Mouse (Mus musculus) naive thymus-derived CD4-positive, alpha-beta T cell, adult 2 months (primary cell): ENCODE results near the gene 3110040N11Rik.
"Not testable (repeated sequence)": the region's sequence is repeated elsewhere in the genome, so short reads cannot be mapped to it uniquely, and the experiment has no call there.

ENCODE experiments used
- DNase-seq: peaks from one replicate; pipeline ENCODE4 v3.0.0-alpha.2; 2011; ENCODE audit warnings: low read depth

3110040N11Rik gene

DNA sequence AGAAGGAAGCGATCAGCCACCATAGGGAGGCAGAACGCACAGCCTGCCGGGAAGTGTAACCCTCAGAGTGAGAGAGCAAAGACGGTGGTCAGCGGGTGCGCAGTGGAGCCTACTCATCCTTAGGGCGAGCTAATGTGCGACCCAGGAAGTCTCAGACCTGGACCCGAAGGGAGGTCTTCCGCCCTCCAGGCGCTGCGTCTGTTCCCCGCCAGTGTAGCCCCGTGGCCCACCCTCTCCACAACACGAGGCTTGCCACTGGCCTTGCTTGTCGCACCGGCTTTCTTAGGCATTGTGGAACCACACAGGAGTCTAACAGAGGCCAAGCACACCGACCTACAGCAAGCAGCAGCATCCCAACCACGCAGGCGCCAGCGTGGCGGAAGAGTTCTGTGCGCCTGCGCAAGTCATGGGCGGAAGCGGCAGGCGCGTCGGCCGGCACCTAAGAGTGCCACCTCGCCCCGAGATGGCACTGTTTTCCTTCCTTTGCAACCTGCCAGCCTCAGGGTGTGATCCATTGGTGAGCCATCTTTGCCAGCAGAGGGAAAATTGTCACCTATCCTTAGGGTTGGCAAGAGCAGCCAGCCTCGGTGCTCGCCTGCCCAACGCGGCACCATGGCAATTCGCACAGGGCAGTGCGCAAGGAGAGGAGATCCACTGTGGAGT, at the start of gene 3110040N11Rik:
Gene 3110040N11Rik (minus strand): TSS at position 384 of the 663 bp plus-strand sequence.
- peak; percentile 96 for DNase-seq

DNA sequence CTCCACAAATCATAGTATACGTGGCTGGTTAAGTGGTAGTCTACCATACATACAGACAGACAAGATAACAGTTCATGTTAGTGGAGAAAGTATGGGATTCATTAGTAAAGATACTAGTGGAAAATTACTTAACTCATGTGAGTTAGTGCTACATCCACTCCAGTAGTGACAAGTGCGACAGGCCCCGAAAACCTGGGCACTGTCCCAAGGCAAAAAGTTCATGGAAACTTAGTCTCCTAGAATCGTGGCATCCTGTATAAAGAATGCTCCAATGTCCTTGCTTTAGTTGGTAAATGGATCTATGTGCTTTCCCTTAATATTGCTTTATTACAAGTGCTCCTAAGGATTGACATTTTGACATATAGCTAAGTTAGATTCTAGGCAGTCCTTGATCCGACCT, 48.5 kb upstream of the 3110040N11Rik start:
- DNase-seq, result not testable (repeated sequence)

GRCm38 (mm10) chr7:81835430-81835829, 46.2 kb upstream of the 3110040N11Rik start:
- no peak for DNase-seq

- no peak for DNase-seq
These were observed 45.6 kb upstream of the 3110040N11Rik start for GRCm38 (mm10) chr7:81834847-81835246.

GRCm38 (mm10) chr7:81829379-81829894, 40.2 kb upstream of the 3110040N11Rik start, which contains the start of gene Btbd1:
Gene Btbd1, minus strand, starts transcription at chr7:81829431.
- DNase-seq, result peak; percentile 84

GRCm38 (mm10) chr7:81828681-81829378, 39.6 kb upstream of the 3110040N11Rik start:
- DNase-seq, result peak; percentile 60

DNA sequence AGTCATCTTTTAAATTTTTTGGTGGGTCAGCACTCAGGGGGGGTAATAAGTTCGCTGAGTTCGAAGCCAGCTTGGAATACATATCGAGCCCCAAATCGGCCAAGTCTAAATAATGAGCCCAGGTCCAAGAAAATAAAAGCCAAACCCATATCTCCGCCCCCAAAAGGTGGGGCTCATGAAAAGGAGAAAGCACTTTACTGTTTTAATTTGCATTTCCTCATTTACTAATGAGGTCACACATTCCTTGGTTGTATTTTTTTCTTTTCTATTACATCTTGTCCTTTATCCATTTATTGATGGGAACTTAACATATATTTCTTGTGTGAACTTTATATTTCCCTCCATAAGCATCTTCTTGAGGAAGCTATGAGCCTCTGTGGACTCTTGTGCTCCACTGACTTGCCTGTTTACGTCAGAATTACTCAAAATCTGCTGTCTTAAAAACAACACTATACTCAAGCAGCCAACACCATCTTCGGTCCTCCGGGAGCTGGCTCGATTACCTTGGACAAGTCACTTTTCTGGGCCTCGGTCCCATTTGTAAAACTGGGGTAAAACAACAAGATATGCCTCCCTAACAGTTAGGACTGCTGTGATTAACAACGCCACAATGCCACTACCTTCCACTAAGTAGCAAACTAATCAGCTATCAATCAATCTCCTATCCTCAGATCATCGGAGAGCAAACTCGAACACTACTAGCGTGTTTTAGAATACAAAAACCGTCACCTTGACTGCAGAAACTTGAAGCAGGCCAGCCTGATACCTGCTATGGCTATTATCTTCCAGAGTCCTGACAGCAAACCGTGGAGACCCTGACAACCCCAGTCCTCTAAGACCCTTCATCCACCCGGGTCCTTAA, 38.8 kb upstream of the 3110040N11Rik start:
- peak; percentile 42 for DNase-seq

DNA sequence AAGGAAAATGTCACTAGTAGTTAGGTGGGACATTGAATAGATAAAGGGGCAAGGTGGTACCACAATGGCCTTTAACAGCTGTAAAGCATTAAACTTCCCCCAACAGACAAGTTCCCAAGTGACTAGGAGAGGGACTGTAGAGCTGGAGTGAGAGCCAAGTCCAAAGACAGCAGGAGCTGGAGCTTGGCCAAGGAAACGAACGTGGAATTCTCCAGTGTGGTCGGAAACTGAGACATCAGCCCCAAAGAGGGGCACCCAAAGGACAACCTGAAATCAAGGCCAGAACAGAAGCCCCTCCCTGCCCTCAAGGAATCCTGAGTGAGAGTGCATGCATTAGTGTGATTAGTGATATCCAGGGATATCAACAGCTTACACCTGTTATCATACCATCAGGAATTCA, 36.1 kb upstream of the 3110040N11Rik start:
- no peak for DNase-seq

GRCm38 (mm10) chr7:81824906-81825305, 35.6 kb upstream of the 3110040N11Rik start:
- DNase-seq, result no peak

DNA sequence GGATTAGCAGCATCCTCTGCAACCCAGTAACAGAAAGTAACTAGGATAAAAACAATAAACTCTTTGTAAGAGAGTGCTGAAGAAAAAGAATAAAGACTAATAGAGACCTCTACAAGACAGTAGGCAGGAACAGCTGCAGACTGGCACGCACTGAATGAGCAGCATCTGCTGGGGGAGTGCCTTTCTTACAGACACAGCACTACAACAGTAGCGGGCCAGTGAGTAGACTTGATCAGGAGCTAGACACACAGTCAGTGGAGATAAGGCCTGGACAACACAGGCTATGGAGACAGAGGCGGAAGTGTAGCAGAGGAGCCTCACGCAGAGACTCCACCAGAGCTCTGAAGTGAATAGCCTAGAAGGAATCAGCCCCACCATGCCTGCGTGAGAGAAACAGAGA, 16.8 kb upstream of the 3110040N11Rik start:
- DNase-seq, result no peak

DNA sequence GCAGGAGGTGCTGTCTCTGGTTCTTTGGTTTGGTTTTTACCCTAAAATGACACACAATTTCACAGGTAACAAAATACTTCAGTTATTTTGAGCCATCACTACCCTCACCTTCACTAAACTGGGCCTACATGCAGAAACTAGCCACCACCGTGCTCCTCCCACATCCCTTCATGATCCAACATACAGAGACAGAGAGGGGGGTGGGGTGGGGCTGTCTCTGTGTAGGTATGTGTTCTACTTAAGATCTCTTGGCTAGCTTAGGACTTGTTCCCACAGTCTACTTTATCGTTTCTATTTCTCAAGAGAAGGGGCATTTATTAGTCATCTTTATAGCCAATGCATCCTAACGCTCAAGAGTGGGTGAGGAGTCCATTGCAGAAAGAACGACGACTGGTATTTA, 742 bp downstream of the 3110040N11Rik start:
- DNase-seq, result no peak

DNA sequence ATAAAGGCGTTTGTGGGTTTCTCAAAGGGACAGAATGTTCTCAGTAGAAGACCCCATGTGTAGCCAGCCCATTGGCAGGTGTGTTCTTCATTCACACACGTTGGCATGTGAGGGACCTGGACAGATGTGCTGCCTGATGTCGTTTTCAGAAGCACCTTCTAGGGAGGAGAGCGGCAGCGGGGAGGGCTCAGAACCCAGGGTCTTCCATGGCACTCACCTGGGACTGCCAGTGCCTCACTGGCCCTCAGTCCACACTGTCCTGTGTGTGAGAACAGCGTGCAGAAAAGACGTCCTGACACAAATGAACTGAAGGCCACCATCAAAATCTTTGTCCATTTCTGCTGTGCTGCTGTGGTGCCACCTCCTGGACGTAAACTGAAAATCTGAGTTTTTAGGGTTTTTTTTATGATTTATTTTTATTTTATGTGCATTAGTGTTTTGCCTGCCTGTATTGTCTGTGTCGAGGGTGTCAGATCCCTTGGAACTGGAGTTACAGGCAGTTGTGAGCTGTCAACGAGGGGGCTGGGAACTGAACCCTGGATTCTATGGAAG, 11.5 kb downstream of the 3110040N11Rik start:
- no peak for DNase-seq

DNA sequence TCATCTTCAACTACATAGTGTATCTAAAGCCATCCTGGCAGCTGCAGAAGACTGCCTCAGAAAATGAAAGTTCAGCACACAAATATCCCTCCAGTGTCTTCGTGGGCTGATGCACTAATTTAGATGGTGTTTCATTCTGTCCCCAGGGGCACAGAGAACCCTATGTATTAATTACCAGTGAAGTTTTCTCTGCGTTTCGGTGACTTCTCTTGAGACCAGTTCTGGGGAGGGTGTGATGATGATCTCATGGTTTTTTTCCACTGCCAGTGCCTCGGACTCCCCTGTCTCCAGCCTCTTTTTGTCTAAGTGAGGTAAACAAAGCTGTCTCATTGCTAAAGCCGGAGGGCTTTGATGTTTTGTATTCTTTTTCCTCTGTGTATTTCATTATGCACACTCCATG, 14.0 kb downstream of the 3110040N11Rik start:
- no peak for DNase-seq

- DNase-seq, result no peak
These were observed 16.3 kb downstream of the 3110040N11Rik start for GRCm38 (mm10) chr7:81772786-81773539.

- DNase-seq, result peak; percentile 76
These were observed 26.0 kb downstream of the 3110040N11Rik start for GRCm38 (mm10) chr7:81763110-81763845.

GRCm38 (mm10) chr7:81762180-81763109, 26.8 kb downstream of the 3110040N11Rik start, which contains the start of gene Ramac:
Gene Ramac, plus strand, starts transcription at chr7:81762925.
- peak; percentile 92 for DNase-seq

- no peak for DNase-seq
These were observed 41.3 kb downstream of the 3110040N11Rik start for GRCm38 (mm10) chr7:81747956-81748355.

GRCm38 (mm10) chr7:81744145-81744544, 45.1 kb downstream of the 3110040N11Rik start:
- DNase-seq, result no peak

DNA sequence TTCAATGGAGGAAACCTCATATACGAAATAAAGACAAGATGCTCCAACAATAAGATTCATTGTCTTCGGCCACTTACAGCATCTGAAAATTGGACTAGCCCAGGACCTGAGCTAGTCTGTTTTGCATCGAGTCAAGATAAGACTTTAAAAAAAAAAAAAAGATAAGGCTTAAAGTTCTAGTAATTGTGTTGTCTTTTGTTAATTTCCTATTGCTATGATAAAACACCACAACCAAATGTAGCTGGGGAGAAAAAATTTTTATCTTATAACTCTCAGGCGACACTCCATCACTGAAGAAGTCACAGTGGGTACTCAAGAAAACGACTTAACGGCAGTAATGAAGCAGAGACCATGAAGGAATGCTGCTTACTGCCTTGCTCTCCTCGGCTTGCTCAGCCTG, 49.3 kb downstream of the 3110040N11Rik start:
- no peak for DNase-seq
